Mouse (Mus musculus): ENCODE measurements around the gene Acad10.
A peak's percentile ranks its signal among the peaks of the same experiment; 100 is the strongest.
"Not testable (repeated sequence)": the region's sequence is repeated elsewhere in the genome, so short reads cannot be mapped to it uniquely, and the experiment has no call there.

Gene Acad10

DNA sequence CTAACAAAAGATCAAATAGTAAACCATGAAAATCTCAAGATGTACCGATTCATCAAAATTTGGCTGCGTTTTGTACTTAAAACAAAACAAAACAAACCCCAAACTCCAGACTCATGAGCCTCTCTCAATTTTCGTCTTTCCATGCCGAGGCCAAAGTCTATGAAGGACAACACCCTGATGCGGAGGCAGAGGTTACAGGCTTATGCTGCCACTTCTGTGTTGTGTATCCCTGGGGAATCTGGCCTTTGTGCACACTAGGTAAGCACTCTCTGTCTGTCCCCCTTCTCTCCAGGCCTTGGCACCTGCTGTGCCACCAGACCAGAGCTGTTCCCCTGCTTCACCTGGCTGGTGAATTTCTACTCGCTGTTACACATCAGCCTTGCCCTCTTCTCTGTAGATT, 2.7 kb downstream of the Acad10 start:
- DNase-seq (ENCODE audit: low spot score): not testable (repeated sequence)

DNA sequence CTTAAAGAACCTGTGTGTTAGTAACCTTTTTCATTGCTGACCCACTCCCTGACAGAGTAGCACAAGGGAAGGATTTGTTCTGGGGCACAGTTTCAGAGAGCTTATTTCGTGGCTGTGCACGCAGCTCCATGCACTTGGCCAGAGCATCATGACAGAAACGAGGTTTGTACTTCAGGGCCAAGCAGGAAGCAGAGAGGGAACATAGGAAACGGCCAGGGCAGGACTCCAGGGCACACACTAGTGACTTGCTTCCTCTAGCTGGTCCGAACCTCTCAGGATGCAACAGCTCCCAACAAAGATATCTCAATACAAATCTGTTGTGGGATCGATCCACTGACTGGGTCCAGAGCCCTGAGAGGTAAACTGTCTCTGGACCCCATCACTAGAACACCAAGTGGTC, 3.4 kb downstream of the Acad10 start:
- DNase-seq (ENCODE audit: low spot score): not testable (repeated sequence)

DNA sequence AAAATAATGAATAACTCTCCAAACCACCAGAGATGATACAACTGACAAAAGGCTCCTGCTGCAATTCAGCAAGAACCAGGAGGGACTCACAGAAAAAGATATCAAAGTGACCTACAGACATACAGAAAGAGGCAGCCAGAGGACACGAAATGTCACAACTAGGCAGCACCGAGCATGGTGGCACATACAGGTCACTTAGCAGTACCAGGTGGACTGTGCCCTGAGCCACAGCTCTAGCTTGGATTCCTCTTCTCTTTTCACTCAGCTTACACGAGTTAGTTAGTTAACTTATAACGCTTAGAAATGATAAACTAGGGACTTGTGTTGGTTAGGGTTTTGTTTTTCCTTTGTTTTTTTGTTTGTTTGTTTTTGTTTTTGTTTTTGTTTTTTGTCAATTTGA, 5.8 kb downstream of the Acad10 start:
- no peak for DNase-seq (ENCODE audit: low spot score)

DNA sequence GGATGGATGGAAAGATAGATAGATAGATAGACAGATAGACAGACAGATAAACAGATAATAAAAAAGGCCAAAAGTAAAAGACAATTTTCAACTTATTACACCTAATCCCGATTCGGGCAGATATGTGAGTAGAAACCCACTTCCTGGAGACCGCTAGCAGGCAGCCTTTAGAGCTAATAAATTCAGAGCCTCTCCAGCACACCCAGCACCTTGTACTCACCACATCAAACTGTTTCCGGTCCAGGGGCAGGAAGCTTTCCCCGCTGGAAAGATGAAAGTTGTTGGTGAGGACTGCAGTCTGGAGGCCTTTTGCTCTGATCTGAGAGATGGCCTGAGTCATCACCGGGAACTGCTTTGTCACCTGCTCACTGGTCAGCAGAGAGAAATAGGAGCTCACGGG, 11.2 kb downstream of the Acad10 start:
- no peak for DNase-seq (ENCODE audit: low spot score)

DNA sequence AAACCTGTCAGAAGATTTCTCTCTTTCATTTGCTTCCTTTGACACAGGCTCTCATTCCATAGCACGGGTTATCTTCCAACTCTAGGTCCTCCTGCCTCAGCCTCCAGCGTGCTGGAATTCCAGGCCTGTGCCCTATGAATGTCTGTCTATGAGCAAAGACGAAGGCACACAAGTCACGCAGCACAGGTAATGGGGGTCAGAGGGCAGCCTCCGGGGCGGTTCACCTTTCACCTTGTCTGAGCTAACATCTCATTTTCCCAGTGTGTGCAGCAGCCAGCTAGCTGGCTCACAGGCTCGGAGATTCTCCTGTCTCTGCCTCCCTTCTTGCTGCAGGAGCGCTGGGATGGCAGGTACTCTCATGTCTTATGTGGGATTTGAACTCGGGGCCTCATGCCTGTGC, 20.7 kb downstream of the Acad10 start:
- no peak for DNase-seq (ENCODE audit: low spot score)

DNA sequence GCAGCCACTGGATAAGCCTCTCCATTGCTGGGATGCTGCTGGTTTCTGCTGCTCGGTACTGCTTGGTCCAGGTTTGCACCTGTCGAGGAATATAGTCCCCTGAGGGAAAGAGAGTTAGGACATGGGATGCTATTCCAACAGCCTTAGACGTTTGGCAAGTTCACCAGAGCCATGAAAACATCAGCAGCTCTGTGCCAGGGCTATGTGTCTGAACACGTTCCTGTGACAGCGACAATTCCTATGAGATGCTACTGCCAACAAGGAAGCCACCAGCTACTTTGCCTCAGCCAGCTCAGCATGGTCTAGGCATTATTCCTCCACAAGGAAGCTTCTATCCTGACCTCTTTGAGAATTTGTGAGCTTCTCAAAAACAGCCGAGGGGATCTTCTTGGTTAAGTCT, 23.0 kb downstream of the Acad10 start:
- DNase-seq (ENCODE audit: low spot score): no peak

DNA sequence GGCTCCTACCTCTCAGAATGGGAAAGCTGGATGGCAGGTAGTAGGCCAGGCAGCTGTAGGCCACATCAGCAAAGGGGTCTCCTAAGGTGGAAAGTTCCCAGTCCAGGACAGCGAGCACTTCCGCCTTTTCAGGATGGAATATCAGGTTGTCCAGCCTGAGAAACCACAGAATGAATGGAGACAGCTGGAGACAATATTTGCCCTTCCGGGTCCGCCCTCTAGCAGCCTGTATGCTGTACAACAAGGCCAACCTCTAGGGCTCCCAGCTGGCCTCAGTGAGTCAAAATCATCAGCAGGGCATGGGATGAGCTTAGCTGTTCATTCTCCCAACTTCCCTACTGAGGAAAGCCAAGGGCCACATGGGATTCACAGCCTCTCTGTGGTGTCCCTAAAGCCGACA, 25.6 kb downstream of the Acad10 start:
- DNase-seq (ENCODE audit: low spot score): no peak

DNA sequence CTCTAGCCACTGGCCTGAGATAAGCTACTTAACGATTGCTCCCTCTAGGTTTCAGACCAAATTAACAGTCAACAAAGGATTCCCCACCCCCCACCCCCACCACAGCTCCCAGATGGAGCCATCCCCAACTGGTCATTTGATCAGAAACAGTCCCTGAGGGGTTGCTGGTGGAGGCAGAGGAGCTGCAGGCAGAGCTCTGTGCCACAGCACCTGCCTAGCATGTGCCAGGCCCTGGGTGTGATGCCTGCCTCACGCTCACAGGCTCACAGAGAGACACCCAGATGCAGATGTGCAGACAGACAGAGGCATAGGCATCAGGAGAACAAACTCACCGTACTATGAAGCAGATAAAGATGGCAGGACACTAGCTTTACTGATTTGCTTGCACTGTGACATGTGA, 27.5 kb downstream of the Acad10 start:
- no peak for DNase-seq (ENCODE audit: low spot score)

DNA sequence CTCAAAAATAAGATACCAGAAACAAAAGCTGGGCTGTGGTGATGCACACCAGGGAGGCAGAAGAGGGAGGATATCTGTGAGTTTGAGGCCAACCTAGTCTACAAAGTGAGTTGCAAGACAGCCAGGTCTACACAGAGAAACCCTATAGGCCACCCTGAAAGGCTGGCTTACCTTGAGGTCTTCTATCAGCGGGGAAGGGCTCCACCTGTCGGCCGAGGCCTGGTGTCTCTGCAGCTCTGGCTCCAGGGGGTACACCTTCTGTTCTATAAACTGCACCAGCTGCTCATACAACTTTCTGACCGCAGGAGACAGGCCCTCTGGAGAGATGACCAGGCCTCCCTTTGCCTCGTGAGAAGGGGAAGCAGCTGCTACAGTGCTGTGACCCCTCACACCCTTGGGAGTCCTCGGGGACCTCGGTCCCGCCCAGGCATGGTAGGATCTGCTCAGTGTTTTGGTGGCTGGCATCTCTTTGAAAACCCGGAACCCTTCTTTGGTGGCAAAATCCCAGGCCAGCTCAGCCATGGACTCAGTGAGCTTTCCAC, 29.1 kb downstream of the Acad10 start:
- DNase-seq (ENCODE audit: low spot score): not testable (repeated sequence)

DNA sequence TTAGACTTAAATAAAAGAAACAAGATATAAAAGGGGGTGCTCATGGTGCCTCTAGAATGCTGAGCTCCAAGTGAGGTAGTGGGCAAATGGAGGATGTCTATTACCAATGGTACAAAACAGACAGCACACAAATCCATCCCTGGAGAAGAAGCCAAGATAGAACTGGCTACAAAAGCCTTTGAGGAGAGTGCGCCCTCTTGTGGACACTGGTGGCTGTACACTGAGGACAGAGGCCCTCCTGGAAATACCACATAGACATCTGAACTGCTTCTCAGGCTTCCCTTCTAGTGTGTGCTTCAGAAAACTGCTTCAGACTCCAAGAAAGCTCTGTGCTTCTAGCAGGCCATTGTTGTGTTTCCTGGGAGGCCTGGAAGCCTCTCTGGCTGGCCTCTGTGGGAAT, 32.4 kb downstream of the Acad10 start:
- DNase-seq (ENCODE audit: low spot score): peak; percentile 72

DNA sequence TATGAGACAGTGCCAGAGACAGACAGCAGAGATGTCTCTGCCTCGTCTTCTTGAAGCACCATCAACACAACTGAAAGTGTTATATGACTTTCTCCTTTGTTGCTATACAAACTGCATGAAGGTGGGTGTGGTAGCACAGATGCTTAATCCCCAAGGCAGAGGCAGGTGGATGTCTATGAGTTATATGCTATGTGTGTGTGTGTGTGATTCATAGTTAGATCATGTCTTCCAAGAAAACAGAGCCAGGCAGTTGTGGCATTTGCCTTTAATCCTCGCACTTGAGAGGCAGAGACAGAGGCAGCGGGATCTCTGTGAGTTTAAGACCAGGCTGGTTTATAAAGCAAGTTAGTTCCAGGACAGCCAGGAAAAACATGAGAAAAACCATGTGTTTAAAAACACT, 37.1 kb downstream of the Acad10 start:
- no peak for DNase-seq (ENCODE audit: low spot score)

DNA sequence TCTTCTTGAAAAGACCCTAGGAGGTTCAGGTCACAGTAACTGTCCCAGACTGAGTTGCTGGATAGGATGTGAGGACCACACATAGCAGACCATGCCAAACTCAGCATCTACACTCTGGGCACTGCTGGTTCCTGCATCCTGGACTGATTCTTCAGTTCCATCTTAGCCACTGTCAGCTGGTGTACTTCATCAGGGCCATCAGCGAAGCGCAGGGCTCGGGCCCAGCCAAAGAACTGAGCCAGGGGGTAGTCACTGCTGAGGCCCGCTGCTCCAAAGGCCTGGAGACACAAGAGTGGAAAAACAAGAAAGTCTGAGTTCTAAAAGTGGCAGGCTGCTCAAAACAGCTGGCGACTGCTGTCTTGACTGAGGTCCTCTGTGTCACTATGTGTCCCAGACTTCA, 39.2 kb downstream of the Acad10 start:
- no peak for DNase-seq (ENCODE audit: low spot score)

DNA sequence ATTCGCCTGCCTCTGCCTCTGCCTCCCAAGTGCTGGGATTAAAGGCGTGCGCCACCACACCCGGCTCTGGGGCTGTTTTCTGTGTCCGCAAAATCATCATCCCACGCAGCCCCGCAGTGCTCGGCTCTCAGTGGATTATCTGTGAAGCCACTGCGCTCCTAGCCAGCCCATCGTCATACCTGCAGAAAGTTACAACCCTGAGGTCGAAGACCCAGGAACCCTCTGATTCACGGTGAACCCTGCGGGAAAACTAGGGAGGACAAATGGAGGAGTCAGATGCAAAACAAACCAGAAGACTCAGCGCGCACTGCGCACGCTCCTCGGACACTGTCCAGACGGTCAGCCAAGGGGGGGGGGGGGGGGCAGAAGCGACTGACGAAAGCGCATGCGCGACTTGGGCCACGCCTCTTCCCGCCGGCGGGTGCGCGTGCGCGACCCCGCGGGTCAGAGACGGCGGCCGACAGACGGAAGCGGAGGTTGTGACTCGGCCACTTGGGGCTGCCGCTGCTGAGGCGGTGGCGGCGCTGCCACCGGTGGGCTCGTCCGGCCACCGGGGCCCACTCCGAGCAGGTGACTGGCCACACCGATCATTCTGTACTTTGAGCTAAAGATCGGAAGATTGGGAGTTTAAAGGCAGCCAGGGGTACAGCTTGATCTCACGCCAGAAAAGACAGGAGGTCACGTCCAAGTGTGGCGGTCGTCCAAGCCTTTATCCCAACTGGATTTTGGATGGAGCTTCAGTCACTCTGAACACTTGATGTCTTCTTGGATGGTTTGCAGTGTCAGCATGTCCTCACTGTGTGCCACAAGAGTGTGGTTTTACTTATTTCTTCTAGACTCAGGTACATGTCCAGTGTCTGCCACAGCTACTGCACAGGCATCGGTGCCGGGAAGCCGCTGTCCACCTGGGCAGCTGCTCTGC, 41.5 kb downstream of the Acad10 start, which contains the start of gene Acad12:
Acad12 (minus strand) TSS at position 347 of the 922 bp plus-strand sequence.
- peak; percentile 79 for DNase-seq (ENCODE audit: low spot score)

DNA sequence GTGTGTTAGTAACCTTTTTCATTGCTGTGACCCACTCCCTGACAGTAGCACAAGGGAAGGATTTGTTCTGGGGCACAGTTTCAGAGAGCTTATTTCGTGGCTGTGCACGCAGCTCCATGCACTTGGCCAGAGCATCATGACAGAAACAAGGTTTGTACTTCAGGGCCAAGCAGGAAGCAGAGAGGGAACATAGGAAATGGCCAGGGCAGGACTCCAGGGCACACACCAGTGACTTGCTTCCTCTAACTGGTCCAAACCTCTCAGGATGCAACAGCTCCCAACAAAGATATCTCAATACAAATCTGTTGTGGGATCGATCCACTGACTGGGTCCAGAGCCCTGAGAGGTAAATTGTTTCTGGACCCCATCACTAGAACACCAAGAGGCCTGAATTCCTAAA, 45.4 kb downstream of the Acad10 start:
- not testable (repeated sequence) for DNase-seq (ENCODE audit: low spot score)

DNA sequence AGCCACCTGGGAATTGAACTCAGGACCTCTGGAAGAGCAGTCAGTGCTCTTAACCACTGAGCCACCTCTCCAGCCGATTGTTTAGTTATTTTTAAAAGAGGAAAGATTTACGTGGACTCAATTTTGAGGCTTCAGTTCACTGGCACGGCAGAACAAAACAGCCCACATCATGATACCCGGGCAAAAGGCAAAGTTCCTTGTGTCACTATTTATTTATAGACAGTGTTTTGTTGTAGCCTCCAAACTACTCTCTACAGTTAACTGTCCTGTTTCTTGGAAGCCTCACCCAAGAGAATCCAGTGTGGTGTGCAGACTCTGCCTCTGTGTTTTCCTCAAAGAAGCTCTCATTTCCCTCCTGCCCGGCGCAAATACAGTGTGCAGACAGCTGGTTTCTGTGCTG, 48.3 kb downstream of the Acad10 start:
- DNase-seq (ENCODE audit: low spot score): no peak

DNA sequence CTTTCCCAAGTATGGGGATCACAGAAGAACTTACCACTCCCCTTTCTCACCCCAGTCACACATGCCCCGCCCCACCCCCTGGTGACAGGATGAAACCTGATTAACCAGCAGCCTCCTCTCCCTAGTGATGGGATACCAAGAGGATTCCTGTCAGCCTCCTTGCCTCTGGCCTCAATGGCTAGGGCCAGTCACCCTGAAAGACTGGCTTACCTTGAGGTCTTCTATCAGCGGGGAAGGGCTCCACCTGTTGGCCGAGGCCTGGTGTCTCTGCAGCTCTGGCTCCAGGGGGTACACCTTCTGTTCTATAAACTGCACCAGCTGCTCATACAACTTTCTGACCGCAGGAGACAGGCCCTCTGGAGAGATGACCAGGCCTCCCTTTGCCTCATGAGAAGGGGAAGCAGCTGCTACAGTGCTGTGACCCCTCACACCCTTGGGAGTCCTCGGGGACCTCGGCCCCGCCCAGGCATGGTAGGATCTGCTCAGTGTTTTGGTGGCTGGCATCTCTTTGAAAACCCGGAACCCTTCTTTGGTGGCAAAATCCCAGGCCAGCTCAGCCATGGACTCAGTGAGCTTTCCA, 50.7 kb downstream of the Acad10 start:
- DNase-seq (ENCODE audit: low spot score): not testable (repeated sequence)

DNA sequence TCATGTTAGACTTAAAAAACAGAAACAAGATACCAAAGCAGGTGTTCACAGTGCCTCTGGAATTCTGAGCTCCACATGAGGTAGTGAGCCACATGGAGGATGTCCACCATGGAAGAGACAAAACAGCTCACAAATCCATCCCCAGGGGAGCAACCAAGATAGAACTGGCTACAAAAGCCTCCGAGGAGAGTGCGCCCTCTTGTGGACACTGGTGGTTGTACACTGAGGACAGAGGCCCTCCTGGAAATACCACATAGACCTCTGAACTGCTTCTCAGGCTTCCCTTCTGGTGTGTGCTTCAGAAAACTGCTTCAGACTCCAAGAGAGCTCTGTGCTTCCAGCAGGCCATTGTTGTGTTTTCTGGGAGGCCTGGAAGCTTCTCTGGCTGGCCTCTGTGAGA, 54.2 kb downstream of the Acad10 start:
- peak; percentile 74 for DNase-seq (ENCODE audit: low spot score)

DNA sequence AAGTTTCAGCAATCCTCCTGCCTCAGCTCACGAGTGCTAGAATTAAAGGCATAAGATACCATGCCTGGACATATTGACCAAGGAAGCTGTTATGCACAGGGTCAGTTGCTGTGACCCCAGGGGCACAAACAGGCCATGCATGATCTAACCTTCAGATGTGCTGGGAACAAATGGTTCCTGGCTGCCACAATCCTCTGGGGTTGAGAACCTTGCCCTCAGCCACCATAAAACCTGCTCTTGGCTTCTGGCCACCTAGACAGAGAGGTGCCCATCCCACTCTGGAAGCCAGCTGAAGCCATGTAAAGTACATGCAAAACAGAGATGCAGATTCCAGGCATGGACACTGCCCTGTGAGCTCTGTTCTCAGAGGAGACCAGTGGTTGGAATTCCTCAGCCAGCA, 56.5 kb downstream of the Acad10 start:
- not testable (repeated sequence) for DNase-seq (ENCODE audit: low spot score)

DNA sequence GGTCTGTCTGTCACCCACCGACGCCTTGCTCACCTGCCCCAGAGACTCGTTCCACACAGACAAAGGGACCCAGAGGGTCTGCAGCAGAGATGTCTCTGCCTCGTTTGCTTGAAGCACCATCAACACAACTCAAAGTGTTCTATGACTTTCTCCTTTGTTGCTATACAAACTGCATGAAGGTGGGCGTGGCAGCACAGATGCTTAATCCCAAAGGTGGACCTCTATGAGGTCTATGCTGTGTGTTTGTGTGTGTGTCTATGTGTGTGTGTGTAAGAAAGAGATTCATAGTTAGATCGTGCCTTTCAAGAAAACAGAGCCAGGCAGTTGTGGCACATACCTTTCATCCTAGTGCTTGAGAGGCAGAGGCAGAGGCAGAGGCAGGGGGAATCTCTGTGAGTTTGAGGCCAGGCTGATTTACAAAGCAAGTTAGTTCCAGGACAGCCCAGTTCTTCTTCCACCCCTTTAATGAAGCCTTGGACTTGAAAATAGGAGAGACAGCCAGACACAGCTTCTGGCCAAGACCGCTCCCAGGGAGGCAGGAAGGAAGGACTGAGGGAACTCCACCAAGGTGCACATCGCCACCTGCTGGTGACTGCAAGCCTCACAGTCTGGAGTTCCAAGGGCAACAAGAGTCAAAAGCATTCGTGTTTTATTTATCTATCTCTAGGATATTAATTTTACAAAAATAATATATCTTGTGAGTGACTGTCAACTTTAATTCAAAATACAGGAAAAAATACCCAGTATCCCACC, 58.6 kb downstream of the Acad10 start:
- DNase-seq (ENCODE audit: low spot score): peak; percentile 91

DNA sequence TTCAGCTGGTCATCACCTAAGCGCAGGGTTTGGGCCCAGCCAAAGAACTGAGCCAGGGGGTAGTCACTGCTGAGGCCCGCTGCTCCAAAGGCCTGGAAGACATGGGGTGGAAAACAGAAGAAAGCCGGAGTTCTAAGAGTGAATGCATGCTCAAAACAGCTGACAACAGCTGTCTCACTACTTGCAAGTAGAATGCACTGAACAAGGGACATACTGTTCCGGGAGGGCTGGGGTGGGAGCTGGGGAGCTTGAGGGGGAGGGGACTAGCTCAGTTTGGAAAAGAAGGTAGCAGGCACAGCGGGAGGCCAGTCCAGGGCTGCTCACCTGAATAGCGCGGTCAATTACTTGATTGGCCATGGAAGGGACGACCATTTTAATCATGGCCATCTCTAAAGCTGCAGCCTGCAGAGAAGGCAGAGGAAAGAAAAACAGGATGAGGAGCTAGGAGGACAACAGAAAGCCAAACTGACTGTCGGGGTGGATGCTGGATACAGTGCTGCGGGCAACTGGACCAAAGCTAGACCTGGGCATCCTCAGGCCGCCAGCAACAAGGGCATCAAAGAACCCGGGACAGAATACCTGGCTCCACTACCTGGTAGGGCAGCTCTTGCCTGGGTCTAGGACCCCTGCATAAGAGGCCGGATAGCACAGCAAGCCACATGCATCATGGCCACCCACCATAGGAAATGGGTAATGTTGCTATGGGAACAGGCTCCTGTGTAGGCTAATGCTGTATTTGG, 61.3 kb downstream of the Acad10 start:
- no peak for DNase-seq (ENCODE audit: low spot score)

DNA sequence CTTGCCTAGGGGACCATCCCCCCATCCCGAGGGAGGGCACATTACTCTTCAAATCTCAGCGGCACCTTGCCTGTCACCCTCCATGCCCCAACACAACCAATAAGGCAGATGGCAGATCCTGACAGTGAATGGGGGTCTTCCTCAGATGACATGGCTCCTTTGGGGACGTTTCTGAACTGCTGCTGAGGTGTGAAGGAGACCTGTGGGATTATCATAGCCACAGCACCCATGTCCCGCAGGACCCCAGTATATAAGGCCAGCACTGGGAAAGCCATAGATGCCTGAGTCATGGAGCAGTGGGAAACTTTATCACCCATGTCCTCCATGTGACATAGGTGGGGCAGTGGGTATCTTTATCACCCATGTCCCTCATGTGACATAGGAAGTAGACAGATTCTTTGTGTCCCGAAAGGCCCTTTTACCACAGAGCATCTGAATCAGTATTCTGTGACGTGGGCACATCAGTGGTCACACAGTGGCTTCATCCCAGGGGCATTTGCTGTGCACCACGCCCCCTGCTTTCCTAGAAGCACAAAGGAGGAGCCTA, 62.2 kb downstream of the Acad10 start:
- DNase-seq (ENCODE audit: low spot score): no peak

DNA sequence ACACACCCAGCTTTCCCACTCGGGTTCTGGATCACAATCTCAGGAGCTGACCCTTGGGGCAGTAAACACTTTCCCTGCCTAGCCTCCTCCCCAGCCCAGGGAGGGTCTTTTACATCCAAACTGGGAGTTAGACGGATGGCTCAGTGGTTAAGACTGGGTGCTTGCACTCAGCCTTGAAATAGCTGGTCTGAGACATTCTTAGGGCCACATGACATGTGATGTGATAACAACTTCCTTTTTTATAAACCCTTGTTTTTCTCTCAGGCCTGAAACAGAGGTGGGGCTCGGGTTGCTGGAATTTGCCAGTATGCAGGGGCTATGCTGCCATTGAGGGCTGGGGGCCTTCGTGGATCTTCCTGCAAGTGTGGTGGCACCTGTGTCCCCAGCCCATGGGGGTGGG, 63.0 kb downstream of the Acad10 start:
- no peak for DNase-seq (ENCODE audit: low spot score)

All from urinary bladder, postnatal 25 days (tissue).